10 mouse cellular contexts compared by ENCODE assay signal in the genomic region with DNA sequence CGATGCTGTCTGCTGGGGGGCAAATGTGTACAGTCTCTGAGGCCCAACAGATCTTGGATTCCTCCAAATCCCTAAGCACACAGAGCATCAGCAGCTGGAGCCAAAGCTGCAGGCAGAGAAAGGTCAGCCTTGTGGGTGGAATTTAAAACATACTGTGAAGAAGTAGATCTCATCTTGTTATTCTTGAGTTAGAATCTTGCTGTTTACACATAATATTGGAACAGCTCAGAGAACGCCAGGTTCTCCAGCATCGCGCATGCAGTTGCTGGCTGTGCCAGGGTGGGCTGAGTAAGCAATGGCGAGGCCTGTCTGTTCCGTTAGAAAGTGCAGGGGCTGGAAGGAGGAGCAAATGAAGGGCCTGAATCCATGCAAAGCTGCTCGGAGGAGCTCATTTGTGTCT. TPM values are rescaled to one million over a fixed set of nuclear protein-coding genes. Genes with fewer than 3 reads are reported as not detected.
DNase-seq lines count a peak whose midpoint lies in the region; TF ChIP-seq lines count a peak whose summit lies in the region.
"Had no signal": no experiment of that assay in that cellular context is flagged by ENCODE, and none has a peak within 500 bp of the region (broad histone marks: within the 10 kb centered on the region; RNA-seq: fewer than 3 reads in every experiment).

No protein-coding gene starts in this region.

- WGBS in olfactory bulb, adult 2 months = 32% methylated on average over 7 of the region's 7 CpGs

- peaks cover 12% of the 10 kb centered on the region for H3K4me1 ChIP-seq in olfactory bulb, adult 2 months (ENCODE audit: control insufficient read depth, insufficient read depth, low read length)

- intact Hi-C loops in left cerebral cortex, postnatal 25 days (cut with DNase I) = no loop called here
- intact Hi-C loops in left cerebral cortex, postnatal 4 days (cut with DNase I) = no loop called here
- intact Hi-C loops in heart, postnatal 14 days (cut with DNase I) = loop anchor here (5.0 kb wide), 1 partner anchor 56 kb away; no protein-coding TSS in a partner anchor

- no peak overlapping the region for H3K4me3 ChIP-seq in olfactory bulb, adult 2 months (ENCODE audit: insufficient read depth, low read depth, low read length)

- no peak for TF ChIP-seq POLR2A in olfactory bulb, adult 2 months (IDR thresholded peaks at IDR 0.05; ENCODE audit: insufficient read depth, low read depth, low read length)

- no peak for TF ChIP-seq CTCF in olfactory bulb, adult 2 months (IDR thresholded peaks at IDR 0.05; ENCODE audit: insufficient read depth, low read depth, low read length)

- peak; percentile 11 to 30 for DNase-seq in frontal cortex, postnatal 36 days (ENCODE audit: low spot score in 2 of 2)
- DNase-seq in frontal cortex, postnatal 10 days (ENCODE audit: low spot score in 2 of 2) = no peak
- DNase-seq in left cerebral cortex, postnatal 25 days (ENCODE audit: low spot score in 2 of 2) = peak; percentile 28 to 43
- DNase-seq in left cerebral cortex, postnatal 4 days = no peak
- DNase-seq in heart, postnatal 14 days = peak; percentile 29 to 56
- no peak for DNase-seq in liver
- DNase-seq in neural tube, embryonic 10.5 days (ENCODE audit: extremely low spot score, low spot score) = no peak
- DNase-seq: kidney, postnatal 25 days had no signal

- peak overlapping the region; percentile 84 for H3K27ac ChIP-seq in olfactory bulb, adult 2 months (ENCODE audit: insufficient read depth, low read depth, low read length)

RNA-seq across cellular contexts. Expression of gene Sult5a1, which starts 11.7 kb away (rescaled TPM):
- not detected for total RNA-seq in left cerebral cortex, postnatal 25 days (2021)
- total RNA-seq in left cerebral cortex, postnatal 4 days (2021) = not detected
- 1 to 10 TPM; 1.2 to 2.1 TPM for total RNA-seq in heart, postnatal 14 days (2021)
- not detected in 2 replicates for polyA plus RNA-seq in olfactory bulb, adult 2 months (2012; ENCODE audit: insufficient read depth, insufficient read length, low replicate concordance, missing spikeins)
- total RNA-seq: granulocyte monocyte progenitor cell, adult 5-6 weeks had no signal

RNA-seq across cellular contexts. Expression of gene Cpne7, which starts 29.2 kb away (rescaled TPM):
- total RNA-seq in left cerebral cortex, postnatal 25 days (2021) = 10 to 100 TPM; 47.5 to 62.6 TPM
- 10 to 100 TPM; 39.2 to 59.4 TPM for total RNA-seq in left cerebral cortex, postnatal 4 days (2021)
- under 1 TPM; 0.31 to 0.39 TPM for total RNA-seq in heart, postnatal 14 days (2021)
- not detected in 2 replicates for polyA plus RNA-seq in olfactory bulb, adult 2 months (2012; ENCODE audit: insufficient read depth, insufficient read length, low replicate concordance, missing spikeins)
- total RNA-seq: granulocyte monocyte progenitor cell, adult 5-6 weeks had no signal

RNA-seq across cellular contexts. Expression of gene Dpep1, which starts 39.7 kb away (rescaled TPM):
- not detected for total RNA-seq in left cerebral cortex, postnatal 25 days (2021)
- total RNA-seq in left cerebral cortex, postnatal 4 days (2021) = not detected
- total RNA-seq in heart, postnatal 14 days (2021) = 10 to 100 TPM; 28.6 to 43.2 TPM
- polyA plus RNA-seq in olfactory bulb, adult 2 months (2012; ENCODE audit: insufficient read depth, insufficient read length, low replicate concordance, missing spikeins) = not detected in 2 replicates
- total RNA-seq: granulocyte monocyte progenitor cell, adult 5-6 weeks had no signal

RNA-seq across cellular contexts. Expression of gene Rpl13, which starts 44.2 kb away (rescaled TPM):
- total RNA-seq in left cerebral cortex, postnatal 25 days (2021) = 100 to 1,000 TPM; 350 to 359 TPM
- total RNA-seq in left cerebral cortex, postnatal 4 days (2021) = 100 to 1,000 TPM; 539 to 588 TPM
- 100 to 1,000 TPM; 426 to 446 TPM for total RNA-seq in heart, postnatal 14 days (2021)
- polyA plus RNA-seq in olfactory bulb, adult 2 months (2012; ENCODE audit: insufficient read depth, insufficient read length, low replicate concordance, missing spikeins) = 1,464 TPM in 1 of 2 replicates, not detected in the other

Comparison
In these comparisons a context has a peak if more than half of its experiments do, and no peak if none do; other contexts are left out.
1. DNase-seq: peak in frontal cortex, postnatal 36 days (2 of 2), left cerebral cortex, postnatal 25 days (2 of 2) and heart, postnatal 14 days (2 of 2); none in frontal cortex, postnatal 10 days (0 of 2), left cerebral cortex, postnatal 4 days (single experiment), liver (single experiment) and neural tube, embryonic 10.5 days (single experiment).
2. RNA of gene Cpne7, which starts 29.2 kb away (total RNA-seq): 47.5 to 62.6 TPM in left cerebral cortex, postnatal 25 days and 39.2 to 59.4 TPM in left cerebral cortex, postnatal 4 days; 0.31 to 0.39 TPM in heart, postnatal 14 days; every median in the first group is over 10 times any median in the second.
3. RNA of gene Dpep1, which starts 39.7 kb away (total RNA-seq): 28.6 to 43.2 TPM in heart, postnatal 14 days; not detected in left cerebral cortex, postnatal 25 days and not detected in left cerebral cortex, postnatal 4 days; every median in the first group is over 10 times any median in the second.